ENCODE assay signal across 20 mouse cellular contexts in genomic region chr19:45533617-45534016, GRCm38 (mm10). TPM values are rescaled to one million over a fixed set of nuclear protein-coding genes. Genes with fewer than 3 reads are reported as not detected.
DNase-seq lines count a peak whose midpoint lies in the region; ATAC-seq and TF ChIP-seq lines count a peak whose summit lies in the region.
"Had no signal": no experiment of that assay in that cellular context is flagged by ENCODE, and none has a peak within 500 bp of the region (broad histone marks: within the 10 kb centered on the region; RNA-seq: fewer than 3 reads in every experiment).

No protein-coding gene starts in this region.

- ATAC-seq in megakaryocyte progenitor cell, adult 5-6 weeks (replicated peaks; ENCODE audit: poor library complexity): no peak
- ATAC-seq: forebrain, embryonic 13.5 days; intestine, embryonic 16.5 days had no signal

- H3K4me2 ChIP-seq in myocyte (ENCODE audit: low read depth): no peak overlapping the region
- H3K4me2 ChIP-seq: forebrain, embryonic 13.5 days; heart, embryonic 11.5 days; heart, embryonic 15.5 days; hindbrain, embryonic 15.5 days had no signal

- H3ac ChIP-seq in C2C12 (ENCODE audit: control insufficient read depth, insufficient read length, low read depth) (no peak overlapping the region), myocyte (ENCODE audit: control insufficient read depth, insufficient read length) (no peak overlapping the region)

- H3K79me3 ChIP-seq in C2C12 (ENCODE audit: low read depth): no peaks in the 10 kb centered on the region

- DNase-seq in adrenal gland, postnatal 36 days: peak; percentile 36 to 54
- no peak for DNase-seq in adrenal gland, adult 8-10 months
- peak; percentile 46 for DNase-seq in 3T3-L1 (ENCODE audit: low read depth, low spot score)
- DNase-seq: B cell, adult 2 months; cerebellum, adult 2 months; cerebellum, postnatal 10 days; forebrain, postnatal 0 days; gastrocnemius, postnatal 14 days; heart, adult 2 months; heart, postnatal 14 days had no signal

- no peak for TF ChIP-seq POLR2A in myocyte (IDR thresholded peaks at IDR 0.05; ENCODE audit: insufficient read length, low read depth)

- no peak for TF ChIP-seq CTCF in C2C12 (IDR thresholded peaks at IDR 0.05; ENCODE audit: control insufficient read depth, insufficient read depth, insufficient read length)

- H3K79me2 ChIP-seq in C2C12 (ENCODE audit: control insufficient read depth, insufficient read depth): no peaks in the 10 kb centered on the region
- H3K79me2 ChIP-seq in myocyte (ENCODE audit: control insufficient read depth, insufficient read depth): no peaks in the 10 kb centered on the region

- H3K36me3 ChIP-seq in C2C12 (ENCODE audit: control insufficient read depth, insufficient read depth) (no peaks in the 10 kb centered on the region), myocyte (ENCODE audit: control insufficient read depth, insufficient read depth) (no peaks in the 10 kb centered on the region)

- no peak overlapping the region for H3K4me3 ChIP-seq in C2C12 (ENCODE audit: insufficient read depth, poor library complexity, severe bottlenecking)
- no peak overlapping the region for H3K4me3 ChIP-seq in myocyte
- H3K4me3 ChIP-seq: embryonic facial prominence, embryonic 10.5 days; forebrain, embryonic 13.5 days; heart, adult 2 months; heart, embryonic 15.5 days; hindbrain, embryonic 15.5 days had no signal

- peaks cover 4% of the 10 kb centered on the region for H3K27me3 ChIP-seq in C2C12 (ENCODE audit: control insufficient read depth, insufficient read depth, insufficient read length)
- no peaks in the 10 kb centered on the region for H3K27me3 ChIP-seq in myocyte (ENCODE audit: control insufficient read depth, insufficient read depth, insufficient read length)
- H3K27me3 ChIP-seq: CH12.LX; forebrain, embryonic 13.5 days; hindbrain, embryonic 15.5 days had no signal

TF ChIP-seq in C2C12, 6 proteins besides CTCF, POLR2A, EP300 and RAD21:
- TF ChIP-seq USF1 (IDR thresholded peaks at IDR 0.05; ENCODE audit: low read depth) (peak; percentile 73), MYOG (IDR thresholded peaks at IDR 0.05; ENCODE audit: control insufficient read depth, extremely low read depth, insufficient read length) (no peak), MYOD1 (IDR thresholded peaks at IDR 0.05; ENCODE audit: control insufficient read depth, insufficient read length, low read depth) (no peak)
TF ChIP-seq in C2C12: peak in this region for 1.

TF ChIP-seq in myocyte, 11 proteins besides CTCF, POLR2A, EP300 and RAD21:
- TF ChIP-seq USF1 (IDR thresholded peaks at IDR 0.05; ENCODE audit: low read depth): peak; percentile 12
- TF ChIP-seq TCF3 (IDR thresholded peaks at IDR 0.05; ENCODE audit: insufficient read length, low read depth): no peak

RNA-seq across cellular contexts. Expression of gene Poll, which starts 26.7 kb away (rescaled TPM):
- total RNA-seq in adrenal gland, postnatal 36 days (2021): 10 to 100 TPM; 10.8 to 13.9 TPM
- 10 to 100 TPM; 15.2 to 18.4 (median 16.7) TPM for total RNA-seq in adrenal gland, adult 8-10 months (2022)
- polyA plus RNA-seq in C2C12 (2012; fragmentation: generic; extraction: Trizol) (12.7 TPM), myocyte (2012; fragmentation: generic; extraction: Trizol) (11.6 TPM)
- 5.6 and 7.0 TPM in 2 replicates for total RNA-seq in megakaryocyte progenitor cell, adult 5-6 weeks (2015)
- 13.2 and 18.5 TPM in 2 replicates for total RNA-seq in megakaryocyte progenitor cell, adult 5-6 weeks (2017)

RNA-seq across cellular contexts. Expression of gene Gm17018, which starts 26.8 kb away (rescaled TPM):
- 10 to 100 TPM; 30.3 to 30.5 TPM for total RNA-seq in adrenal gland, postnatal 36 days (2021)
- total RNA-seq in adrenal gland, adult 8-10 months (2022): 10 to 100 TPM; 34.3 to 43.0 (median 36.2) TPM
- polyA plus RNA-seq in C2C12 (2012; fragmentation: generic; extraction: Trizol) (25.7 TPM), myocyte (2012; fragmentation: generic; extraction: Trizol) (27.3 TPM)
- total RNA-seq in megakaryocyte progenitor cell, adult 5-6 weeks (2015): 21.1 and 32.4 TPM in 2 replicates
- 39.5 and 40.6 TPM in 2 replicates for total RNA-seq in megakaryocyte progenitor cell, adult 5-6 weeks (2017)
